Mouse (Mus musculus): Measurements from ENCODE around the gene Zfp384. TPM values are rescaled to one million over a fixed set of nuclear protein-coding genes. Genes with fewer than 3 reads are reported as not detected.
"Not testable (repeated sequence)": the region's sequence is repeated elsewhere in the genome, so short reads cannot be mapped to it uniquely, and the experiment has no call there.

Gene Zfp384
- polyA plus RNA-seq, 1 experiment from 2014 or later = 17.8 TPM

GRCm38 (mm10) chr6:125030532-125030931 is 21.6 kb downstream of the Zfp384 start:
- H3K27me3 ChIP-seq; H3K9ac ChIP-seq; H3K27ac ChIP-seq; H3K9me3 ChIP-seq (replicated peaks); H3K4me1 ChIP-seq; H3K4me2 ChIP-seq; ATAC-seq (replicated peaks; ENCODE audit: low FRiP score); H3K4me3 ChIP-seq (replicated peaks): not testable (repeated sequence)
- 41% methylated on average over 8 of the region's 9 CpGs for WGBS
- H3K36me3 ChIP-seq = peaks cover 94% of the 10 kb centered on the region

- WGBS = 85% methylated on average over 16 of the region's 16 CpGs
- ATAC-seq (replicated peaks; ENCODE audit: low FRiP score) = 0 out of 2 replicates have a peak, but pooled peaks have one; percentile 25
- H3K36me3 ChIP-seq = peaks cover 93% of the 10 kb centered on the region
- no peaks in the 10 kb centered on the region for H3K4me1 ChIP-seq
- H3K4me2 ChIP-seq = no peak overlapping the region
- H3K9me3 ChIP-seq (replicated peaks) = no peaks in the 10 kb centered on the region
- no peak overlapping the region for H3K9ac ChIP-seq
- H3K27me3 ChIP-seq = no peaks in the 10 kb centered on the region
- no peak overlapping the region for H3K4me3 ChIP-seq (replicated peaks)
- no peak overlapping the region for H3K27ac ChIP-seq
Observed at GRCm38 (mm10) chr6:125031604-125032003, 22.7 kb downstream of the Zfp384 start.

GRCm38 (mm10) chr6:125038666-125039065 is 29.7 kb downstream of the Zfp384 start:
- H3K9ac ChIP-seq = peak overlapping the region; percentile 38; the same call in 1 of the 2 replicates
- peak overlapping the region; percentile 63 for H3K4me2 ChIP-seq
- peak overlapping the region; percentile 91 for H3K27ac ChIP-seq
- 94% methylated on average over 4 of the region's 4 CpGs for WGBS
- ATAC-seq (replicated peaks; ENCODE audit: low FRiP score) = no peak
- H3K27me3 ChIP-seq = no peaks in the 10 kb centered on the region
- peak overlapping the region; percentile 78 for H3K4me3 ChIP-seq (replicated peaks)
- H3K36me3 ChIP-seq = peaks cover 61% of the 10 kb centered on the region
- H3K4me1 ChIP-seq = peaks cover 16% of the 10 kb centered on the region; the same call in 1 of the 2 replicates
- no peaks in the 10 kb centered on the region for H3K9me3 ChIP-seq (replicated peaks)

GRCm38 (mm10) chr6:125039131-125039530 is 30.2 kb downstream of the Zfp384 start:
- no peaks in the 10 kb centered on the region for H3K9me3 ChIP-seq (replicated peaks)
- 7% methylated on average over 8 of the region's 8 CpGs for WGBS
- ATAC-seq (replicated peaks; ENCODE audit: low FRiP score) = peak; percentile 5; the same call in 1 of the 2 replicates

GRCm38 (mm10) chr6:125039533-125040153 is 30.7 kb downstream of the Zfp384 start, which contains the start of gene Ing4:
Ing4 (plus strand) TSS chr6:125039760.
- Histone ChIP-seq H3K9ac (peak within 1 kb of the TSS; percentile 74), H3K4me2 (peak within 1 kb of the TSS; percentile 63), H3K4me1 (peaks cover 16% of the 10 kb centered on the region; the same call in 1 of the 2 replicates), H3K36me3 (peaks cover 61% of the 10 kb centered on the region), H3K27me3 (no peaks in the 10 kb centered on the region), H3K27ac (peak within 1 kb of the TSS; percentile 91), H3K9me3 (replicated peaks) (no peaks in the 10 kb centered on the region), H3K4me3 (replicated peaks) (peak within 1 kb of the TSS; percentile 78)
- ATAC-seq (replicated peaks; ENCODE audit: low FRiP score) = peak; percentile 96
- WGBS = under 1% methylated on average over 26 of the region's 26 CpGs

More at GRCm38 (mm10) chr6:125039131-125039530, 30.2 kb downstream of the Zfp384 start:
- Histone ChIP-seq H3K9ac (peak overlapping the region; percentile 38; the same call in 1 of the 2 replicates), H3K27ac (peak overlapping the region; percentile 91), H3K27me3 (no peaks in the 10 kb centered on the region), H3K4me2 (peak overlapping the region; percentile 63), H3K4me1 (peaks cover 16% of the 10 kb centered on the region; the same call in 1 of the 2 replicates), H3K4me3 (replicated peaks) (peak overlapping the region; percentile 78), H3K36me3 (peaks cover 61% of the 10 kb centered on the region)

- H3K27me3 ChIP-seq = no peaks in the 10 kb centered on the region
- no peaks in the 10 kb centered on the region for H3K9me3 ChIP-seq (replicated peaks)
- WGBS = 16% methylated on average over 7 of the region's 7 CpGs
- H3K4me2 ChIP-seq = peak overlapping the region; percentile 63
- H3K4me1 ChIP-seq = peaks cover 16% of the 10 kb centered on the region; the same call in 1 of the 2 replicates
- H3K27ac ChIP-seq = peak overlapping the region; percentile 82
- H3K4me3 ChIP-seq (replicated peaks) = peak overlapping the region; percentile 78
- H3K9ac ChIP-seq = peak overlapping the region; percentile 74
- ATAC-seq (replicated peaks; ENCODE audit: low FRiP score) = no peak
- H3K36me3 ChIP-seq = peaks cover 61% of the 10 kb centered on the region
Observed at GRCm38 (mm10) chr6:125040221-125040620, 31.3 kb downstream of the Zfp384 start.

GRCm38 (mm10) chr6:125041047-125041446 is 32.1 kb downstream of the Zfp384 start:
- 84% methylated on average over 7 of the region's 7 CpGs for WGBS
- H3K4me1 ChIP-seq = peaks cover 16% of the 10 kb centered on the region; the same call in 1 of the 2 replicates
- no peaks in the 10 kb centered on the region for H3K27me3 ChIP-seq
- H3K4me3 ChIP-seq (replicated peaks) = peak overlapping the region; percentile 78; the same call in 1 of the 2 replicates
- no peak overlapping the region for H3K9ac ChIP-seq
- ATAC-seq (replicated peaks; ENCODE audit: low FRiP score) = no peak
- 0 out of 2 replicates have a peak overlapping the region, but pooled peaks have one; percentile 63 for H3K4me2 ChIP-seq
- H3K9me3 ChIP-seq (replicated peaks) = no peaks in the 10 kb centered on the region
- H3K36me3 ChIP-seq = peaks cover 60% of the 10 kb centered on the region
- no peak overlapping the region for H3K27ac ChIP-seq

GRCm38 (mm10) chr6:125042081-125042480 is 33.1 kb downstream of the Zfp384 start:
- Histone ChIP-seq H3K9ac (no peak overlapping the region), H3K4me1 (peaks cover 16% of the 10 kb centered on the region; the same call in 1 of the 2 replicates), H3K27me3 (no peaks in the 10 kb centered on the region), H3K27ac (no peak overlapping the region), H3K4me3 (replicated peaks) (no peak overlapping the region), H3K9me3 (replicated peaks) (no peaks in the 10 kb centered on the region), H3K4me2 (no peak overlapping the region), H3K36me3 (peaks cover 60% of the 10 kb centered on the region)
- 90% methylated on average over 7 of the region's 7 CpGs for WGBS
- ATAC-seq (replicated peaks; ENCODE audit: low FRiP score) = no peak

GRCm38 (mm10) chr6:125046691-125047090 is 37.7 kb downstream of the Zfp384 start:
- Histone ChIP-seq H3K9me3 (replicated peaks) (no peaks in the 10 kb centered on the region), H3K36me3 (peaks cover 88% of the 10 kb centered on the region), H3K27ac (no peak overlapping the region), H3K4me2 (no peak overlapping the region), H3K4me1 (no peaks in the 10 kb centered on the region), H3K27me3 (no peaks in the 10 kb centered on the region), H3K9ac (no peak overlapping the region), H3K4me3 (replicated peaks) (no peak overlapping the region)
- peak; percentile 48 for ATAC-seq (replicated peaks; ENCODE audit: low FRiP score)
- 41% methylated on average over 5 of the region's 5 CpGs for WGBS

GRCm38 (mm10) chr6:125049678-125050077 is 40.7 kb downstream of the Zfp384 start, which contains the start of gene Acrbp:
Acrbp (plus strand) TSS chr6:125049689.
- ATAC-seq (replicated peaks; ENCODE audit: low FRiP score) = 0 out of 2 replicates have a peak, but pooled peaks have one; percentile 30
- Histone ChIP-seq H3K27ac (no peak within 1 kb of the TSS), H3K4me2 (no peak within 1 kb of the TSS), H3K9ac (no peak within 1 kb of the TSS), H3K4me1 (no peaks in the 10 kb centered on the region), H3K36me3 (peaks cover 95% of the 10 kb centered on the region), H3K4me3 (replicated peaks) (no peak within 1 kb of the TSS), H3K9me3 (replicated peaks) (no peaks in the 10 kb centered on the region), H3K27me3 (no peaks in the 10 kb centered on the region)
- 46% methylated on average over 20 of the region's 20 CpGs for WGBS

- Histone ChIP-seq H3K9me3 (replicated peaks) (no peaks in the 10 kb centered on the region), H3K27me3 (no peaks in the 10 kb centered on the region), H3K4me2 (no peak overlapping the region), H3K27ac (no peak overlapping the region), H3K36me3 (peaks cover 88% of the 10 kb centered on the region), H3K9ac (no peak overlapping the region), H3K4me3 (replicated peaks) (no peak overlapping the region), H3K4me1 (no peaks in the 10 kb centered on the region)
- no peak for ATAC-seq (replicated peaks; ENCODE audit: low FRiP score)
- WGBS = 69% methylated on average over 5 of the region's 5 CpGs
Observed at GRCm38 (mm10) chr6:125051237-125051636, 42.3 kb downstream of the Zfp384 start.

- Histone ChIP-seq H3K27ac (no peak overlapping the region), H3K36me3 (no peaks in the 10 kb centered on the region), H3K4me2 (no peak overlapping the region), H3K9me3 (replicated peaks) (no peaks in the 10 kb centered on the region), H3K4me1 (peaks cover 12% of the 10 kb centered on the region), H3K4me3 (replicated peaks) (no peak overlapping the region), H3K27me3 (no peaks in the 10 kb centered on the region), H3K9ac (no peak overlapping the region)
- ATAC-seq (replicated peaks; ENCODE audit: low FRiP score) = peak; percentile 87
- 15% methylated on average over 6 of the region's 6 CpGs for WGBS
Observed at GRCm38 (mm10) chr6:125061493-125061892, 52.5 kb downstream of the Zfp384 start.

Measured in kidney, embryonic 15.5 days (tissue).